ENCODE assay signal across 16 mouse cellular contexts in genomic region chr9:32149836-32150642, GRCm38 (mm10). TPM values are rescaled to one million over a fixed set of nuclear protein-coding genes. Genes with fewer than 3 reads are reported as not detected.
A peak's percentile ranks its signal among the peaks of the same experiment; 100 is the strongest.
DNase-seq lines count a peak whose midpoint lies in the region; ATAC-seq lines count a peak whose summit lies in the region.
"Had no signal": no experiment of that assay in that cellular context is flagged by ENCODE, and none has a peak within 500 bp of the region (broad histone marks: within the 10 kb centered on the region; RNA-seq: fewer than 3 reads in every experiment).

No protein-coding gene starts in this region.

- peak; percentile 75; the same call in 1 of the 2 replicates for ATAC-seq in liver, embryonic 13.5 days (ENCODE audit: low read depth)
- ATAC-seq: hindbrain, embryonic 16.5 days; midbrain, embryonic 15.5 days had no signal

- H3K4me3 ChIP-seq in liver, embryonic 13.5 days (replicated peaks): no peak overlapping the region
- H3K4me3 ChIP-seq in hindbrain, embryonic 10.5 days: no peak overlapping the region
- H3K4me3 ChIP-seq: embryonic facial prominence, embryonic 13.5 days; heart, embryonic 13.5 days; layer of hippocampus, adult 2 months; limb, embryonic 10.5 days; midbrain, embryonic 15.5 days; neural tube, embryonic 15.5 days had no signal

- peak; percentile 28 for DNase-seq in A20 (ENCODE audit: low read depth, low spot score)
- peak; percentile 13 for DNase-seq in T-cell, adult 2 months (ENCODE audit: low spot score)
- DNase-seq in liver, embryonic 13.5 days: no peak
- DNase-seq in natural killer cell, adult 2 months (ENCODE audit: low spot score in 2 of 2): peak; percentile 12 to 35
- DNase-seq in right cerebral cortex, postnatal 36 days (ENCODE audit: low spot score in 2 of 2): no peak
- no peak for DNase-seq in hindbrain, embryonic 10.5 days (ENCODE audit: low spot score)
- no peak for DNase-seq in right cerebral cortex, postnatal 14 days
- DNase-seq: cerebellum, adult 9-11 months; gastrocnemius, postnatal 10 days had no signal

- 27% methylated on average over 11 of the region's 11 CpGs for WGBS in liver, embryonic 13.5 days (ENCODE audit: insufficient replicate concordance)
- WGBS in hindbrain, embryonic 10.5 days: 89% methylated on average over 11 of the region's 11 CpGs

- no peak overlapping the region for H3K4me2 ChIP-seq in liver, embryonic 13.5 days
- H3K4me2 ChIP-seq: embryonic facial prominence, embryonic 13.5 days; heart, embryonic 13.5 days; midbrain, embryonic 15.5 days; neural tube, embryonic 15.5 days had no signal

- no peak overlapping the region for H3K27ac ChIP-seq in liver, embryonic 13.5 days
- H3K27ac ChIP-seq in hindbrain, embryonic 10.5 days: no peak overlapping the region
- H3K27ac ChIP-seq: embryonic facial prominence, embryonic 13.5 days; heart, embryonic 13.5 days; layer of hippocampus, adult 2 months; limb, embryonic 10.5 days; midbrain, embryonic 15.5 days; neural tube, embryonic 15.5 days had no signal

- H3K9ac ChIP-seq in liver, embryonic 13.5 days: no peak overlapping the region
- H3K9ac ChIP-seq: embryonic facial prominence, embryonic 13.5 days; heart, embryonic 13.5 days; midbrain, embryonic 15.5 days; neural tube, embryonic 15.5 days had no signal

- no peaks in the 10 kb centered on the region for H3K36me3 ChIP-seq in liver, embryonic 13.5 days
- no peaks in the 10 kb centered on the region for H3K36me3 ChIP-seq in hindbrain, embryonic 10.5 days
- H3K36me3 ChIP-seq: midbrain, embryonic 15.5 days; neural tube, embryonic 15.5 days had no signal

- H3K4me1 ChIP-seq in liver, embryonic 13.5 days (replicated peaks): peaks cover 12% of the 10 kb centered on the region
- H3K4me1 ChIP-seq in hindbrain, embryonic 10.5 days (replicated peaks): no peaks in the 10 kb centered on the region
- H3K4me1 ChIP-seq: embryonic facial prominence, embryonic 13.5 days had no signal

- H3K9me3 ChIP-seq in liver, embryonic 13.5 days (replicated peaks): no peaks in the 10 kb centered on the region
- H3K9me3 ChIP-seq in hindbrain, embryonic 10.5 days: no peaks in the 10 kb centered on the region
- H3K9me3 ChIP-seq: embryonic facial prominence, embryonic 13.5 days; heart, embryonic 13.5 days; limb, embryonic 10.5 days; midbrain, embryonic 15.5 days; neural tube, embryonic 15.5 days had no signal

- no peaks in the 10 kb centered on the region for H3K27me3 ChIP-seq in liver, embryonic 13.5 days
- no peaks in the 10 kb centered on the region for H3K27me3 ChIP-seq in hindbrain, embryonic 10.5 days (ENCODE audit: insufficient read depth, poor library complexity, severe bottlenecking)
- H3K27me3 ChIP-seq: embryonic facial prominence, embryonic 13.5 days; heart, embryonic 13.5 days; midbrain, embryonic 15.5 days; neural tube, embryonic 15.5 days had no signal

RNA-seq across cellular contexts. Expression of gene Arhgap32, which starts 34.1 kb away (rescaled TPM):
- 0.28 and 0.35 TPM in 2 replicates for polyA plus RNA-seq in liver, embryonic 13.5 days (2015; fragmentation: Nextera tagmentation; extraction: Ambion mirVana)
- polyA plus RNA-seq in hindbrain, embryonic 10.5 days (2016; fragmentation: Nextera tagmentation; extraction: Ambion mirVana): 4.6 TPM in 2 replicates

Comparison
In these comparisons a context has a peak if more than half of its experiments do, and no peak if none do; other contexts are left out.
1. DNase-seq: peak in A20 (single experiment), T-cell, adult 2 months (single experiment) and natural killer cell, adult 2 months (2 of 2); none in liver, embryonic 13.5 days (single experiment), right cerebral cortex, postnatal 36 days (0 of 2), hindbrain, embryonic 10.5 days (single experiment) and right cerebral cortex, postnatal 14 days (single experiment).